Mouse (Mus musculus): ENCODE results near the gene Defa28.
"Not testable (repeated sequence)": the region's sequence is repeated elsewhere in the genome, so short reads cannot be mapped to it uniquely, and the experiment has no call there.

Defa28 gene

DNA sequence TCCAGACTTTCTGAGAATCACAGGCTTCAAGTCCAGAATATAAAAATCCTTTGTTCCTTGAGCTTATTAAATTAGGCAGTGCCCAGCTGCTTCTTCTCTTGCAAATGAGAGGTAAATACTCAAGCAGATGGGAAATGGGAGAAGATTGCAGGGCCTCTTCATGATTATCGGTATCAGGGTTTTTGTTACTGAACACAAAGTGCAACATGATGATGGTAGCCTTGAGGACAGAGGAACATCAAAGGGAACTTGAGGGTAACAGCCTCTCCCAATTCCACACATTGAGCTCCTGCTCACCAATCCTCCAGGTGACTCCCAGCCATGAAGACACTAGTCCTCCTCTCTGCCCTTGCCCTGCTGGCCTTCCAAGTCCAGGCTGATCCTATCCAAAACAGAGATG lies at the start of gene Defa28:
TSS of gene Defa28 (plus strand) at position 301 of the 400 bp plus-strand sequence.
- not testable (repeated sequence) for DNase-seq (ENCODE audit: low spot score)

GRCm38 (mm10) chr8:21565086-21565485 lies 17.7 kb upstream of the Defa28 start, which contains the start of gene Defa37:
Defa37 (plus strand) TSS chr8:21565386.
- DNase-seq (ENCODE audit: low spot score) = not testable (repeated sequence)

DNA sequence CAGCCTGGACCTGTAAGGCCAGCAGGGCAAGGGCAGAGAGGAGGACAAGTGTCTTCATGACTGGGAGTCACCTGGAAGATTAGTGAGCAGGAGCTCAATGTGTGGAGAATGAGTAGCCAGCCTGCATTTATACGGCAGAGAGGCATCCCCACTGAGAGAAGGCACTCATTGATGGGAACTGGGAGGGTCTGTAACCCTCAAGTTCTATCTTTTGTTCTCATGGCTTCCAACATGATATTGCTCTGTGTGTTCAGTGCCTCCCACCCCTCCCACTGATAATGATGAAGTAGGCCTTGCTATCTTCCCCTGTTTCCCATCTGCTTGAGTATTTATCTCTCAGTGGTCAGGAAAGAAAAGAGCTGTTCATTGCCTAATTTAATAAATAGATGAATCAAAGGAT lies 11.6 kb downstream of the Defa28 start, which contains the start of gene Gm7861:
TSS of gene Gm7861 (minus strand) at position 101 of the 400 bp plus-strand sequence.
- DNase-seq (ENCODE audit: low spot score) = not testable (repeated sequence)

DNA sequence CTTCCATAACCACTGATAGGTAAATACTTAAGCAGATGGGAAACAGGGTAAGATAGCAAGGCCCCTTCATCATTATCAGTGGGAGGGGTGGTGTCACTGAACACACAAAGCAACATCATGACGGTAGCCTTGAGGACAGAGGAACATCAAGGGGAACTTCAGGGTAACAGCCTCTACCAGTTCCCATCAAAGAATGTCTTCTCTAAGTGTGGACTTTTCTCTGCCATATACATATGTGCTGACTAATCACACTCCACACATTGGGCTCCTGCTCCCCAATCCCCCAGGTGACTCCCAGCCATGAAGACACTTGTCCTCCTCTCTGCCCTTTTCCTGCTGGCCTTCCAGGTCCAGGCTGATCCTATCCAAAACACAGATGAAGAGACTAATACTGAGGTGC lies 35.1 kb downstream of the Defa28 start, which contains the start of gene Defa26:
TSS of gene Defa26 (plus strand) at position 301 of the 400 bp plus-strand sequence.
- DNase-seq (ENCODE audit: low spot score) = not testable (repeated sequence)
